In the genomic region with DNA sequence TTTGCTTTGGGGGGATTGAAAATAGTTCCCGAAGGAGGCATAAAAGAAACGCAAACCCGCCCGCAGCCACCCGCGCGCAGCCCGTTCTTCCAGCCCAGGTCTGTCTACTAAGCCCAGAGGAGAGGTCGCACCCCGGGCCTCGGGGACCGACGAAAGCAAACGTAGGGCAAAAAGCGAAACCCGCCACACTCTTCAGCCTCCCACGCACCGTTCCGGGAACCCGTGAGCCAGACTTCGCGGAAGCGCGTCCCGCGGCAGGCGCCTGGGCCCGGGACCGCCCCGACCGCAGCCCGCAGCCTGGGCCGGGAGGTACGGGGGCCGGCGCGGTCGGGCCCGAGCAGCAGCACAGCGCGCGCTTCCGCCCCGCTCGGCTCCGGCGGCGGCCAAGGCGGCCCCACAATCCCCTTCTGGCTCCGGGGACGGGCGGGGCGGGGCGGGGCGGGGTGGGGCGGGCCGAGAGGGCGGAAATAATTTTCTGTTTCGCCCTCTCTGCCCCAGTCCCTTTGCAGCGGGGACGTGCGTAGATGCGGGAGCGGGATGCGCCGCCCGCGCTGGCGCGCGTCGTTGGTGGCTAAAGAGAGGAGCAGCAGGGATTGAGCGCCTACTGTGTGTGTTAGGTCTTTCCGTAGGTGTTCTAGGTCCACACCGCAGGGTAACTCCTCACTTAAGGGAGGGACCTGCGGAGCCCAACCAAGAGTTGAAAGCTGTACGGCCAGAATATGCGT, we compare ENCODE assay signal across 8 mouse cellular contexts. TPM values are rescaled to one million over a fixed set of nuclear protein-coding genes. Genes with fewer than 3 reads are reported as not detected.
DNase-seq lines count a peak whose midpoint lies in the region; ATAC-seq and TF ChIP-seq lines count a peak whose summit lies in the region.

No protein-coding gene starts in this region.

- TF ChIP-seq RAD21 in MEL (IDR thresholded peaks at IDR 0.05; ENCODE audit: low read depth, low read length): no peak

- peak overlapping the region; percentile 45 for H3K27ac ChIP-seq in MEL (ENCODE audit: control insufficient read depth, low read depth, low read length)
- H3K27ac ChIP-seq in forebrain, postnatal 0 days (ENCODE audit: low read depth, low read length): peak overlapping the region; percentile 67
- peak overlapping the region; percentile 94 for H3K27ac ChIP-seq in lung, postnatal 0 days (ENCODE audit: low read length)

- peak; percentile 85 for DNase-seq in MEL (ENCODE audit: low read depth, low spot score)
- peak; percentile 85 for DNase-seq in cerebellum, adult 11-12 months
- peak; percentile 78 for DNase-seq in forebrain, postnatal 0 days
- DNase-seq in layer of hippocampus, adult 9-11 months: peak; percentile 79
- peak; percentile 91 for DNase-seq in lung, postnatal 0 days (ENCODE audit: low spot score)
- DNase-seq in retina, embryonic 14.5 days (ENCODE audit: low spot score): peak; percentile 80
- peak; percentile 83 for DNase-seq in thymus, postnatal 25 days

- H3K9ac ChIP-seq in MEL (ENCODE audit: control insufficient read depth, low read depth, low read length, poor library complexity, severe bottlenecking): peak overlapping the region; percentile 83
- H3K9ac ChIP-seq in forebrain, postnatal 0 days: peak overlapping the region; percentile 78
- H3K9ac ChIP-seq in lung, postnatal 0 days (replicated peaks; ENCODE audit: low read depth): peak overlapping the region; percentile 78

- peak; percentile 90 for ATAC-seq in forebrain, postnatal 0 days
- peak; percentile 13 to 18; a peak in 2 of 4 replicates for ATAC-seq in hematopoietic stem cell, adult 5-6 weeks (replicated peaks in 1 of 2; ENCODE audit: insufficient read depth in 1 of 2, low FRiP score in 2 of 2, low TSS enrichment in 1 of 2, low read depth in 1 of 2, poor library complexity in 2 of 2, severe bottlenecking in 2 of 2)
- peak; percentile 79 for ATAC-seq in lung, postnatal 0 days

- peaks cover 11% of the 10 kb centered on the region for H3K79me2 ChIP-seq in MEL (ENCODE audit: control insufficient read depth, insufficient read depth, low read length, poor library complexity)

- peak overlapping the region; percentile 83 for H3K4me2 ChIP-seq in forebrain, postnatal 0 days (ENCODE audit: low read depth)
- H3K4me2 ChIP-seq in lung, postnatal 0 days (replicated peaks; ENCODE audit: low read depth, low read length): peak overlapping the region; percentile 81

- no peak for TF ChIP-seq CTCF in MEL (IDR thresholded peaks at IDR 0.05 in 2 of 3, conservative IDR thresholded peaks at IDR 0.05 in 1 of 3; ENCODE audit: control insufficient read depth in 1 of 3, insufficient read depth in 1 of 3, low read depth in 2 of 3, low read length in 3 of 3, poor library complexity in 1 of 3, severe bottlenecking in 1 of 3)
- no peak for TF ChIP-seq CTCF in forebrain, postnatal 0 days (IDR thresholded peaks at IDR 0.05; ENCODE audit: low read depth)
- no peak for TF ChIP-seq CTCF in lung, postnatal 0 days (IDR thresholded peaks at IDR 0.05)

- under 1% methylated on average over 74 of the region's 78 CpGs for WGBS in forebrain, postnatal 0 days
- WGBS in lung, postnatal 0 days: under 1% methylated on average over 54 of the region's 78 CpGs

- peaks cover 0 to 7% of the 10 kb centered on the region in 2 experiments; a peak in 2 of 4 replicates for H3K36me3 ChIP-seq in MEL (ENCODE audit: control insufficient read depth in 1 of 2, insufficient read depth in 2 of 2, low read length in 2 of 2)
- H3K36me3 ChIP-seq in forebrain, postnatal 0 days (ENCODE audit: insufficient read depth): no peaks in the 10 kb centered on the region
- no peaks in the 10 kb centered on the region for H3K36me3 ChIP-seq in lung, postnatal 0 days (ENCODE audit: insufficient read depth, low read length)

- no peaks in the 10 kb centered on the region for H3K9me3 ChIP-seq in MEL (replicated peaks; ENCODE audit: insufficient read depth, low read length)
- no peaks in the 10 kb centered on the region for H3K9me3 ChIP-seq in forebrain, postnatal 0 days (ENCODE audit: low read length)
- no peaks in the 10 kb centered on the region for H3K9me3 ChIP-seq in lung, postnatal 0 days (ENCODE audit: low read length)

- H3K4me1 ChIP-seq in MEL (ENCODE audit: control insufficient read depth in 1 of 2, insufficient read depth in 2 of 2, low read length in 2 of 2): peaks cover 8 to 22% of the 10 kb centered on the region in 2 experiments
- peaks cover 14% of the 10 kb centered on the region; the same call in 1 of the 2 replicates for H3K4me1 ChIP-seq in forebrain, postnatal 0 days (ENCODE audit: insufficient read depth)
- peaks cover 22% of the 10 kb centered on the region for H3K4me1 ChIP-seq in lung, postnatal 0 days (ENCODE audit: insufficient read depth, low read depth, low read length)

- H3K4me3 ChIP-seq in MEL (ENCODE audit: control insufficient read depth in 1 of 2, insufficient read depth in 1 of 2, low read depth in 2 of 2, low read length in 2 of 2): peak overlapping the region; percentile 78 to 90
- H3K4me3 ChIP-seq in forebrain, postnatal 0 days (ENCODE audit: low read depth, low read length): peak overlapping the region; percentile 55
- peak overlapping the region; percentile 86 for H3K4me3 ChIP-seq in lung, postnatal 0 days (ENCODE audit: low read depth, low read length)

- TF ChIP-seq POLR2A in MEL (IDR thresholded peaks at IDR 0.05; ENCODE audit: control insufficient read depth in 1 of 2, insufficient read depth in 1 of 2, low read depth in 1 of 2, low read length in 2 of 2, poor library complexity in 1 of 2): peak; percentile 63 to 91

- H3K27me3 ChIP-seq in MEL (ENCODE audit: control insufficient read depth in 1 of 2, insufficient read depth in 2 of 2, low read length in 2 of 2): no peaks in the 10 kb centered on the region
- 0 out of 2 replicates have a peak, but pooled peaks cover 7% of the 10 kb centered on the region for H3K27me3 ChIP-seq in forebrain, postnatal 0 days (ENCODE audit: insufficient read depth, low read length)
- H3K27me3 ChIP-seq in lung, postnatal 0 days (replicated peaks; ENCODE audit: insufficient read depth, low read length): 0 out of 2 replicates have a peak, but pooled peaks cover 5% of the 10 kb centered on the region

- no peak for TF ChIP-seq EP300 in MEL (IDR thresholded peaks at IDR 0.05; ENCODE audit: low read depth in 1 of 2, low read length in 2 of 2)
- TF ChIP-seq EP300 in lung, postnatal 0 days (IDR thresholded peaks at IDR 0.05): no peak

TF ChIP-seq in MEL, 35 proteins besides CTCF, POLR2A, EP300 and RAD21 (continues in another document):
- TF ChIP-seq RCOR1 (IDR thresholded peaks at IDR 0.05; ENCODE audit: low read depth, low read length) (0 out of 2 replicates have a peak, but pooled peaks have one; percentile 18), MXI1 (IDR thresholded peaks at IDR 0.05; ENCODE audit: low read depth, low read length) (peak; percentile 61), POLR2AphosphoS2 (IDR thresholded peaks at IDR 0.05; ENCODE audit: low read length) (no peak), MAZ (IDR thresholded peaks at IDR 0.05; ENCODE audit: low read depth, low read length) (peak; percentile 91; the same call in 1 of the 2 replicates), ZNF384 (IDR thresholded peaks at IDR 0.05; ENCODE audit: low read depth, low read length) (no peak), SIN3A (IDR thresholded peaks at IDR 0.05; ENCODE audit: low read length) (peak; percentile 66), ZC3H11A (IDR thresholded peaks at IDR 0.05; ENCODE audit: low read depth, low read length) (no peak)

RNA-seq across cellular contexts. Expression of a gene that starts 3.1 kb away (rescaled TPM):
- total RNA-seq in MEL (2012; rRNA removed): 15.1 and 17.2 TPM in 2 replicates
- 10 to 100 TPM in 1 of 2 experiments, not detected in 1; 17.6 TPM for polyA plus RNA-seq in MEL (2012; ENCODE audit: insufficient read depth in 1 of 2, insufficient read length in 2 of 2, low read depth in 1 of 2, low replicate concordance in 2 of 2, missing spikeins in 1 of 2)
- 42.2 and 48.1 TPM in 2 replicates for total RNA-seq in forebrain, postnatal 0 days (2014; rRNA removed)
- 1.7 TPM in 2 replicates for polyA plus RNA-seq in forebrain, postnatal 0 days (2015; fragmentation: Nextera tagmentation; extraction: Ambion mirVana)
- 16.5 and 19.5 TPM in 2 replicates for total RNA-seq in hematopoietic stem cell, adult 5-6 weeks (2017)
- polyA plus RNA-seq in lung, postnatal 0 days (2015; fragmentation: Nextera tagmentation; extraction: Ambion mirVana): 3.0 and 3.5 TPM in 2 replicates

RNA-seq across cellular contexts. Expression of a gene that starts 25.5 kb away (rescaled TPM):
- 1.5 and 1.7 TPM in 2 replicates for total RNA-seq in MEL (2012; rRNA removed)
- 1 to 10 TPM in 1 of 2 experiments, not detected in 1; 6.1 TPM for polyA plus RNA-seq in MEL (2012; ENCODE audit: insufficient read depth in 1 of 2, insufficient read length in 2 of 2, low read depth in 1 of 2, low replicate concordance in 2 of 2, missing spikeins in 1 of 2)
- total RNA-seq in forebrain, postnatal 0 days (2014; rRNA removed): 14.4 and 15.5 TPM in 2 replicates
- 27.2 and 27.8 TPM in 2 replicates for polyA plus RNA-seq in forebrain, postnatal 0 days (2015; fragmentation: Nextera tagmentation; extraction: Ambion mirVana)
- 4.8 and 9.2 TPM in 2 replicates for total RNA-seq in hematopoietic stem cell, adult 5-6 weeks (2017)
- 59.1 and 63.8 TPM in 2 replicates for polyA plus RNA-seq in lung, postnatal 0 days (2015; fragmentation: Nextera tagmentation; extraction: Ambion mirVana)

RNA-seq across cellular contexts. Expression of a gene that starts 30.6 kb away (rescaled TPM):
- total RNA-seq in MEL (2012; rRNA removed): not detected in 2 replicates
- not detected for polyA plus RNA-seq in MEL (2012; ENCODE audit: insufficient read depth in 1 of 2, insufficient read length in 2 of 2, low read depth in 1 of 2, low replicate concordance in 2 of 2, missing spikeins in 1 of 2)
- 5.0 and 6.8 TPM in 2 replicates for total RNA-seq in forebrain, postnatal 0 days (2014; rRNA removed)
- 3.6 and 4.1 TPM in 2 replicates for polyA plus RNA-seq in forebrain, postnatal 0 days (2015; fragmentation: Nextera tagmentation; extraction: Ambion mirVana)
- total RNA-seq in hematopoietic stem cell, adult 5-6 weeks (2017): 2.1 and 2.2 TPM in 2 replicates
- 3.5 and 4.1 TPM in 2 replicates for polyA plus RNA-seq in lung, postnatal 0 days (2015; fragmentation: Nextera tagmentation; extraction: Ambion mirVana)

RNA-seq across cellular contexts. Expression of a gene that starts 40.1 kb away (rescaled TPM):
- total RNA-seq in MEL (2012; rRNA removed): 12.3 and 20.0 TPM in 2 replicates
- polyA plus RNA-seq in MEL (2012; ENCODE audit: insufficient read depth in 1 of 2, insufficient read length in 2 of 2, low read depth in 1 of 2, low replicate concordance in 2 of 2, missing spikeins in 1 of 2): 10 to 100 TPM in 1 of 2 experiments, not detected in 1; 38.7 TPM
- total RNA-seq in forebrain, postnatal 0 days (2014; rRNA removed): 13.0 and 21.9 TPM in 2 replicates
- 10.0 and 12.6 TPM in 2 replicates for polyA plus RNA-seq in forebrain, postnatal 0 days (2015; fragmentation: Nextera tagmentation; extraction: Ambion mirVana)
- 1.5 and 2.8 TPM in 2 replicates for total RNA-seq in hematopoietic stem cell, adult 5-6 weeks (2017)
- polyA plus RNA-seq in lung, postnatal 0 days (2015; fragmentation: Nextera tagmentation; extraction: Ambion mirVana): 10.5 TPM in 2 replicates

RNA-seq across cellular contexts. Expression of a gene that starts 43.0 kb away (rescaled TPM):
- total RNA-seq in MEL (2012; rRNA removed): 914 and 1,101 TPM in 2 replicates
- 100 to 1,000 TPM in 1 of 2 experiments, not detected in 1; 648 TPM for polyA plus RNA-seq in MEL (2012; ENCODE audit: insufficient read depth in 1 of 2, insufficient read length in 2 of 2, low read depth in 1 of 2, low replicate concordance in 2 of 2, missing spikeins in 1 of 2)
- total RNA-seq in forebrain, postnatal 0 days (2014; rRNA removed): 322 and 350 TPM in 2 replicates
- 499 and 621 TPM in 2 replicates for polyA plus RNA-seq in forebrain, postnatal 0 days (2015; fragmentation: Nextera tagmentation; extraction: Ambion mirVana)
- total RNA-seq in hematopoietic stem cell, adult 5-6 weeks (2017): 93.0 and 116 TPM in 2 replicates
- 350 and 419 TPM in 2 replicates for polyA plus RNA-seq in lung, postnatal 0 days (2015; fragmentation: Nextera tagmentation; extraction: Ambion mirVana)

Comparison
In these comparisons a context has a peak if more than half of its experiments do, and no peak if none do; other contexts are left out.
1. Peak in every context shown above with its lines: DNase-seq, ATAC-seq, H3K4me3 ChIP-seq and H3K27ac ChIP-seq.
2. ATAC-seq: peak in every context shown above with its lines; median percentile 90 in forebrain, postnatal 0 days; 79 in lung, postnatal 0 days; 16 in hematopoietic stem cell, adult 5-6 weeks.